Mouse (Mus musculus) spleen, adult 18-20 months (tissue): ENCODE data around the gene Vps18.
A peak's percentile ranks its signal among the peaks of the same experiment; 100 is the strongest.

Experiments used
- DNase-seq, 2 experiments: peaks; one replicate each; pipeline ENCODE4 v3.0.0; 2022; ENCODE audit warnings: mixed read lengths in 2 of 2

Vps18 gene

DNA sequence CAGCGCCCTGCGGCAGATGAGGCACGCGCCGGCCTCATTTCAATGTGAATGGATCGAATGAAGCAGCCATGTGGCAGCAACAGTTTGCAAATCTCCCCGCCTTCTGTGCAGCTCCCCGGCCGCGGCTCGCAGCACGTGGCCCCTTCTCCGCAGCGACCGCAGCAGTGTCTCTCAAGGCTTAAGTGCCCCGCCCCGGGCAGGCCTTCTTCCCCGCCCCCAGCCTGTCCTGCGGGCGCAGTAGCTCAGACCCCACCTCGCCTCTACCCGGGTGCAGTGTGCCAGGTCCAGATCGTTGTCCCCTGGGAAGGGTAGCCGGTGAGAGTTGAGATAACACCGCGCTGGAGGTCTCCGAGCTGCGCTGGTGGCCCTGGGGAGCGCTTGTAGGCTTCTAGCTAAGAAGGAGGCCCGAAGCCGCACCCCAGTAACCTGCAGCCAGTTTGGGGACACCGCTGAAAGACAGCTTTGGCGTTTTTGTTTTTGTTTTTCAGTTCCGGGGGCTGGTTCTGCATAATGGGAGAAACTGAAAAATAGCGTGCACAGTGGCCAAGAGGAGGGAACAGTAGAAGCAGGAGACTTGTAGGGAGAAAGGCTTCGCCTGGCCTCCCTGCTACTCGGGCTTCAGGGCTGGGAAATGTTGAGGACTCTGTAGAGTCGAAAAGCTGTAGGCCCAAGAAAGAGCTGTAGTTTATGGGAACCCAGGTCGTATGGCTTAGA is 34.2 kb downstream of the Vps18 start:
- no peak for DNase-seq

DNA sequence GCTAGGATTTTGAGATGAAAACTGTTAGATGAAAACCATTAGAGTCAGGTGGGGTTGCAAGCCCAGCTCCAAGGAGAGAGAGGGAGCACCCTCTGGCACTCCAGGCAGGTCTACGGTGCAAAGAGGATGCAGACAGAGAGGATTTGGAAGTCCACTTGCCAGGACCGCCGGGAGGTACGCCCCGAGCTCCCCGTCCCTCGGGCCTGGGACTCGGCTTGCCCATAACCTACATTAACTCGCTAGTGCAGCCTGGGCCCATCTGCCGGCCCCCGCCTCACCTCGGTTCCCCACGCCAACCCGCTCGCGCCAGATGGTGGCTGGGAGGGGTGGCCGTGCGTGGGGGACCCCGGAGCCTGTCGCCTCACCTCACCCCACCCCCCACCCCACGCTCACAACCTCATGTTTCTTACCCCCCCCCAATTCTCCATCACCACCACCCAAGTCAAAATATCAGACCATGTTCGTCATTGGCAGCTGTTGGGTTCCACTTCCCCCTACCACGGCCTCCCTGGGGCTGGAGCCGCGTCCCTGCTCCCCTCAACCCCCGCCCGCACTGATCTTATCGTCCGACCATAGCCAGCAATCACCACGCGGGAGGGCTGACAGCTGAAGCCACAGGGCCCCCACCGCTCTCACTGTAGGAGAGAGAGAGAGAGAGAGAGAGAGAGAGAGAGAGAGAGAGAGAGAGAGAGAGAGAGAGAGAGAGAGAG is 35.5 kb downstream of the Vps18 start:
- no peak for DNase-seq

DNA sequence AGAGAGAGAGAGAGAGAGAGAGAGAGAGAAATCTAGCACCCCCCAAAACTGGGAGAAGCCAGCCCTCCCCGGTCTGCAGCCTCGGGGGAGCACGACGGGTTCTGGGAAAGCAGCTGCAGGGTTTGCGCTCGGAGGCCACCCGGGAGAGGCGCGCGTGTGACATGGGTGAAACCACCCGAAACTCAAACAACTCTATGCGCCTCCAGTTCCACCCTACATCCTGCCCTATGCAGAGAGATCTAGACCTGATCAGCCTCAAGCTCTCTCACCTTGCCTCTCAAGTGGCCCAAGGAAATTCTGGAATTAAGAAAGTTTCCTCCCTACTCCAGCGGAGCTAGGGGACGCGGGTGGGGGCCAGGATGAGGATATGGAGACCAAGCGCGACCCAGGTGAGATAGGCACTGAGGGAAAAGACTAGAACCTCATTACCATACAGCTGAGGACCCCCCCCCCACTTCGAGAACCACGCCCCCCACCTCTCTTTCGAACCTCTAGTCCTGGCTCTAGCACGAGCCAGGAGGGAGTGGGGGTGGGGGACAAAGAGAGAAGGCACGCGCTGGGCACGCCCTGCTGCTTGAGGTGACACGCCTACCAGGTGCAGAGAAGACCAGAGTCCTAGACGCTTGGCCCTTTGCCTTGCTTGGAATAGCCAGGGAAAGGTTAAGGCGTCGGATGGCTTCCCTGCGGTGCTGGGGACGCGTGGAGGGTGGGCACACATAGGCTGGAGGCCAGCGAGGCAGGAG is 36.2 kb downstream of the Vps18 start:
- no peak for DNase-seq

GRCm38 (mm10) chr2:119325568-119326143 is 37.1 kb downstream of the Vps18 start, which contains the start of gene Dll4:
TSS of gene Dll4 (plus strand) at chr2:119325784.
- DNase-seq, result no peak

DNA sequence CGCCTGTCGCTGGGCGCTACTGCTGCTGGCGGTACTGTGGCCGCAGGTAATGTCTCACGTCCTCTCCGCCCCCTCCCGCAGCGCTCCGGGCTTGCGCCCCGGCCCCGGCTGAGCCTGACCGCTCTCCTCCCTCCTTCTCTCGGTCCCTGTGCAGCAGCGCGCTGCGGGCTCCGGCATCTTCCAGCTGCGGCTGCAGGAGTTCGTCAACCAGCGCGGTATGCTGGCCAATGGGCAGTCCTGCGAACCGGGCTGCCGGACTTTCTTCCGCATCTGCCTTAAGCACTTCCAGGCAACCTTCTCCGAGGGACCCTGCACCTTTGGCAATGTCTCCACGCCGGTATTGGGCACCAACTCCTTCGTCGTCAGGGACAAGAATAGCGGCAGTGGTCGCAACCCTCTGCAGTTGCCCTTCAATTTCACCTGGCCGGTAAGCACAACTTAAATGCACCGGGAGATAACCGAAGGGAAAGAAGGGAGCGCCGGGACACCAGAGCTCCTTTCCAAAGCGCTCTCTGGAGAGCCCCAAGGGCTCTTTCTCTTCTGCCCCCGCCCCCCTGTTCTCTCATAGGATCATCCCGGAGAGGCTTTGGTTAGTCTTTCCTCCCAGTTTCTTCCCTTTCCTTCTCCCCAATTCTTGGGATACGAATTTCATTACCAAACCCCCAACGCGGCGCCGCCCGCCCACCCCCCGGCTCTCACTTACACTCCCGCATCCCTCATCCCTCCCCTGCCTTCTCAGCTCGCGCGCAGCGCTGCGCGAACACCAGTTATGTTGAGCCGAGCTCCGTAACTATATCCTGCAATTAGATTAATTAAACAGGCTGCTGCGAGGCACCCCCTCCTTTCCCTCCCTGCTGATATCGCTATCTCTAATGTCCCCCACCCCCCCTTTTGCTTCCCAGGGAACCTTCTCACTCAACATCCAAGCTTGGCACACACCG is 37.9 kb downstream of the Vps18 start:
- DNase-seq, result no peak

GRCm38 (mm10) chr2:119327102-119327480 is 38.6 kb downstream of the Vps18 start:
- DNase-seq, result no peak

- DNase-seq, result no peak
Observed at GRCm38 (mm10) chr2:119327942-119328526, 39.5 kb downstream of the Vps18 start.

DNA sequence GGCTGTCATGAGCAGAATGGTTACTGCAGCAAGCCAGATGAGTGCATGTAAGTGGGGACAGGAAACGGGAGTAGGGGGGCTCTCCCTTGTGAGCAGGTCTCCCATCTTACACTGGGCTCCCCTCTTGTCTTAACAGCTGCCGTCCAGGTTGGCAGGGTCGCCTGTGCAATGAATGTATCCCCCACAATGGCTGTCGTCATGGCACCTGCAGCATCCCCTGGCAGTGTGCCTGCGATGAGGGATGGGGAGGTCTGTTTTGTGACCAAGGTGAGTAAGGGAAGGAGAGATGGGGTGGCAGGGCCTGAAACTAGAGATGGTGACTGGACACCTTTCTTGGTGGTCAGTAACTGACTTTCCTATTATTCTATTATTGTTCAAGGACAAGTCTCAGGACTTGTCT is 40.0 kb downstream of the Vps18 start:
- no peak for DNase-seq

DNA sequence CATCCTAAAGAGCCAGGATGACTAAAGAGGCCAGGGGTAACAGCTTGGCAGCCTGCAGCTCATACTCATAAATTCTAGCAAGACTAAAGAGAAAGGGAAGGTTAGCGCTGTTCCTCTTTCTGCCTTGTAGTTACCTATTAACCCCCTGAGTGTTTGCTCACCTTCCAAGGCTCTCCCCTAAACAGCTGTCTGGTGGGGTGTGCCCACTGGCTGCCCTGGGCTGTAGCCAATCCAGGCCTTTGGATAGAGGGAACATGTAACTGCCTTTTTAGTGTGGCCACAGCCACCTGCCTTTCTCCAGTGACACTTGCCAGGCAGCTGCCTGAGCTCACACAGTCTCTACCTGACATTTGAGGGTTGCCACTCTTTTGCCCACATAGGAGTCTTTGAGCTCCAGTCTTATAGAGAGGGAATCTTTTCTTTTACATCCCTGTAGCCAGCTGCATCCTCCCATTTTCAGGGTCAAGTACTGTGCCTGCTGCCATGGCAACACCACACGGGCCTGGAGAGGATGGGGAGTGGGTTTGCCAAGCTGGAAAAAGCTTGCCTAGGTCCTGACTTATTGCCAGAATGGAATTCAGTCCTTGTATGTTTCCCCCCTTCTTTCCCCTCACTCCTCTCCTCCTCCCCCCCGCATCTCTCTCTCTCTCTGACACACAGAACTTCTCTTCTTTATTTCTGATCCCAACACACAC is 40.7 kb downstream of the Vps18 start:
- DNase-seq, result no peak

DNA sequence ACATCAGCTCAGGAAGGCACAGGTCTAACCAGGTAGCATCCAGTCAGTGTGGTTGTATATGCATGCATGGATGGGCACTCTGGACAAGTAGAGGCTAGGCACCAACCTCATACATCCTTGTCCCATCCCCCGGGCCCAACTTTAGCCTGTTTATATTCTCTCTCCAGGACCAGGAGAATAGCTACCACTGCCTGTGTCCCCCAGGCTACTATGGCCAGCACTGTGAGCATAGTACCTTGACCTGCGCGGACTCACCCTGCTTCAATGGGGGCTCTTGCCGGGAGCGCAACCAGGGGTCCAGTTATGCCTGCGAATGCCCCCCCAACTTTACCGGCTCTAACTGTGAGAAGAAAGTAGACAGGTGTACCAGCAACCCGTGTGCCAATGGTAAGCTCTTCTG is 42.3 kb downstream of the Vps18 start:
- no peak for DNase-seq

DNA sequence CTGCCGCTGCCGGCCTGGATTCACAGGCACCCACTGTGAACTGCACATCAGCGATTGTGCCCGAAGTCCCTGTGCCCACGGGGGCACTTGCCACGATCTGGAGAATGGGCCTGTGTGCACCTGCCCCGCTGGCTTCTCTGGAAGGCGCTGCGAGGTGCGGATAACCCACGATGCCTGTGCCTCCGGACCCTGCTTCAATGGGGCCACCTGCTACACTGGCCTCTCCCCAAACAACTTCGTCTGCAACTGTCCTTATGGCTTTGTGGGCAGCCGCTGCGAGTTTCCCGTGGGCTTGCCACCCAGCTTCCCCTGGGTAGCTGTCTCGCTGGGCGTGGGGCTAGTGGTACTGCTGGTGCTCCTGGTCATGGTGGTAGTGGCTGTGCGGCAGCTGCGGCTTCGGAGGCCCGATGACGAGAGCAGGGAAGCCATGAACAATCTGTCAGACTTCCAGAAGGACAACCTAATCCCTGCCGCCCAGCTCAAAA is 43.7 kb downstream of the Vps18 start:
- DNase-seq, result no peak

GRCm38 (mm10) chr2:119334135-119334534 is 45.6 kb downstream of the Vps18 start:
- no peak for DNase-seq

GRCm38 (mm10) chr2:119334964-119335525 is 46.5 kb downstream of the Vps18 start:
- DNase-seq, result no peak

GRCm38 (mm10) chr2:119335535-119335934 is 47.0 kb downstream of the Vps18 start:
- no peak for DNase-seq

DNA sequence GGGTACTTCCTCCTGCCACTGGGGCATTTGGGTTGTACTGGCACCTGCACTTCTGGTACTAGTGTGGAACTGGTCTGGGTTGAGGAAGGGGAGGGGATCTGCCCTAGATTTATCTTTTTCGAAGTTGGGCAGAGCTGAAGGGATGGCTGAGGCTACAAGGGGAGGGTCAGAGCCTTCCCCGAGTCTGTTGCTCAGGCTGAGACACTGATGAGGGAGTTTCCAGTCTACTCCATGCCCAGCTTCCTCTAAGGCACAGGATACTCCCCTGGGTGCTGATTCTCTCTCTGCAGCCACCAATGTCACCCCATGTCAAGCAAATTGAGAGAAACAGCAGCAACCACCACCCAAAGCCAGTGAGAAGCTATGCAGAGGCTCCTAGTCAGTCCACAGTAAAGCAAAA is 47.5 kb downstream of the Vps18 start:
- DNase-seq, result no peak

DNA sequence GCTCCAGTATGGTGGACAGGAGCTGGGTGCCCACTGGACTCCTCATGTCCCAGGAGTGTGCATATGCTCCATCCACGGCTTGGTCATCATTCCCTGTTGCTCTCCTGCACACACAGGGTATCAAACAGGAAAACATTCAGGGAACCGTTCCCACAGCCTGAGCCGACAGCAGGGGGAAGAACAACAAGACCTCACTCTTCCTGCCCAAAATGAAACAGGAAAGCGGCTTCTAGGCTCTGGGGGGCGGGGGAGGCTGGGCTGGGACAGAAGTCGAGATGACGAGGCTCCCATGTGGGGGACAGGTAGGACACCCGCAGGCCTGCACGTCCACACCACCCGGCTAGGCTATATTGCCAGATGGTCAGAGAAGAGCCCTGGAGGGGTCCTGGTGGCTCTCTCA is 47.9 kb downstream of the Vps18 start:
- no peak for DNase-seq

DNA sequence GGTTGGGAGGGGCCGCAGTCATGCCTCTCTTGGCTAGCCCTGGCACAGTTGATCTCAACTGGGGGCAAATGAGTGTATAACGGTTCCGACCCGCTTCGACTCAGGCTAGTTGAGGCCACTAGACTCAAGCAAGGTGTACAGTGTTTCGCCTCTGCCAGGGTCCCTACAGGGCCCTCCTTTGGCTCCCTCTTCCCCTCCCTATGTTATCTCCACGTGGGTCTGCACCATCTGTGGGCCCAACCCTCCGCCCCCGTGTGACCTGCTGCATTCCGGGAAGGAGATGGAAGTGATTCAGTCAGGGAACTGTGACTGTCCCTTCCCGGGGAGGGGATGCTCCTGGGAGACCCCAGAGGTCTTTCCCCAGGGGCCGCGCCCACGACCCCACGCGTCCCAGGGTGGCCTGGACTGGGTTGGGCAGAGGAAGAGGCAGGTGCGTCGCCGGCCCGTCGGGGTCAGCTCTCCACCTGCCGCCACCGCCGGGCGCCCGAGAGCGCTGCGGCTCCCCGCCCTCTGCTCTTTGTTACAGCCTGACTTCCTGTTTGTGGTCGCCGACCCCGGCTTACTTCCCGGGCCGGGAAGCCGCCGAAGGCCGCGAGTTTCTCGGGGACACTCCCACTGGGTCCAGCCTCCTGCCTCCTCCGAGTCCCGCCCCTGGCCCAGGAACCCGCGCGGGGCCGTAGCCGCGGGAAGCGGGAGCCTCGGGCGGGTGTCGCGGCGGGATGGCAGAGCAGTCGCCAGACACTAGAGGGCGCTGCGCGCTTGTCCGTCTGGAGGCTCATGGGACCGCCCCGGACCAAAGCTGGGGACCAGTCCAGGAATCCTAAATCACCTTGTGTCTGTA is 49.1 kb downstream of the Vps18 start:
- peak; percentile 77 to 85 for DNase-seq

DNA sequence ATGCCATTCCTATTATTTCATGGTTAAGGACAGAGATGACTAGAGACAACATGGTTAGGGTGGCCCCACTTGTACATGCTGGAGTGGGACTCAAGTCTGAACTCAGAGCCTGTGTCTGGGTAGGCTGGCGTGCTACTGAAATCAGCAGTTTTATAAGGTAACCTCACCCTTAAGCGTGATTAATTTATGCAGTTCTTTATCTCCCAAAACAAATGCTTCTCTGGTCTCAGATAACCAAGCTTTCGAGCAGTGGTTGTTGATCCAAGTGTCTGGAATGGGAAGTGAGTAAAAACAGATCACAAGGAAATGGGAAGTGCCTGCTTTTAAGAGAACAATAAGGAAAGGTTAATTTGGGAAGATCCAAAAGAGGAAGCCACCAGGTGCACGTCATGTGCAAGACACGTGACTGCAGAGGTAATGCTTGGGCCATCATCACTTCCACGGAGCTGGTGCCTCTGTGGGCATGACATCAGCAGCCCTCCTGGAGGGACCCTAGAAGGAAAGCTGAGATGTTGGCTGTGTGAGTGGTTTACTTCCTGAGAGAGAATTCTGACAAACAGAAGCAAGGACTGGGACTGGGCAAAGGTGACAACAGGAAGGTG is 56.1 kb downstream of the Vps18 start:
- no peak for DNase-seq
